Mouse (Mus musculus) frontal cortex, adult 2 months (tissue): Measurements from ENCODE around the gene Cry2. TPM values are rescaled to one million over a fixed set of nuclear protein-coding genes. Genes with fewer than 3 reads are reported as not detected.
"Not testable (repeated sequence)": the region's sequence is repeated elsewhere in the genome, so short reads cannot be mapped to it uniquely, and the experiment has no call there.

ENCODE experiments used
- DNase-seq, 2 experiments: peaks; one replicate each; pipeline ENCODE4 v3.0.0; 2022; ENCODE audit warnings: low spot score in 1 of 2; ENCODE audit errors: extremely low spot score in 1 of 2
- polyA plus RNA-seq: library from polyadenylated mRNA; depleted of rRNA; stranded (reverse); fragments of >200 nt; gene quantifications from 2 replicates; pipeline ENCODE4 v1.2.3, GENCODE M21; 2012

The Cry2 gene
- polyA plus RNA-seq, 1 experiment, result 94.1 TPM

DNA sequence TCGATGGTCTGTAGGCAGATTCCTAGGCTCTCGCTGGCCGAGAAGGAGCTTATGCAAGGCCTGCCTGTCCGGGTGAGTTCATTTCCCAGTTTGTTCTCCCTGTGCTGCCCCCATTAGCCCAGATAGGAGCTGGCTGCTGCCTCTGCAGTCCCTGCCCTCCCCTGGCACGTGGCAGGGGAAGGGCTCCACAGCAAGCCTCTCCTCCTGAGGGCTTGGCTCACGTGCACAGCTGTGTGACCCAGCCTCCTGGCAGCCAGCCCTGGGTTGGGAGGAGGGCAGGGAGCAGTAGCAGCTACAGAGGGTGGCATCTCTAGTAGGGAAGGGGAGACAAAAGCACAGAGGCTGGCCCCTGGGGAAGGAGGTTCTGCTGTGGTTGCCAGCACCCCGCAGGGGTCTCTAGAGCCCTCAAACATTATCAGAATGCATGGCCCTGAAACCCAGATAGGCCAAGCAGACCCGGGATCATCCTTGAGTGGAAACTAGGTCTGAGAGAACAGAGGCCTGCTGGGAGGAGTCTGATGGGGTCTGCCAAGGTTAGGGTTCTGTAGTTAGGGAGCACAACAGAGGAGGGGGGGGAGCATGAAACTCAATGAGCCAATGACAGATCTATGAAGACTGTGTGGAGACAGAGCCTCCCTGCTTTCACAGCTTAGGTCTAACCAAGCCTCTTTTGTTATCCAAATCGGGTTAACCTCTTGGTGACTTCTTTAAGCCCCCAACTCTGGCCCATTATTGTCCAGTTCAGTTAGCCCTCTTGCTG is 10.0 kb downstream of the Cry2 start:
- DNase-seq, result peak; percentile 82 to 92

DNA sequence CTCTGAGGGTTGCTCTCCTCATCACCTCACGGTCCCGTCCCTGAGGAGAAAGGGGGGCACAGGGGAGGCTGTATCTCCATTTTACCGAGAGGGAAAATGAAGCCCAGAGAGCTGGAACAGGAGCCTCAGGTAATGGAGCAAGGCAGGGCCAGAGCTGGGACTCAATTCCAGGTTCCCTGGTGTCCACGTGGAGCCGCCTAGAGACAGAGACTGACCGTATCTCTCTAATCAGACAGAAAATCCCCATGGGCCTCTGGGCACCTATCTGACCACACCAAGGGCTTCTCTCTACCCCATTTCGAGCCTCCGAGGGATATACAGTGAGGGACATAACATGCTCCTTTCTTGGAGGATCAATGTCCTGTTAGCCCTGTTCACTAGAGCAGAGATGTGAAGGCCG is 10.7 kb downstream of the Cry2 start:
- DNase-seq, result no peak

DNA sequence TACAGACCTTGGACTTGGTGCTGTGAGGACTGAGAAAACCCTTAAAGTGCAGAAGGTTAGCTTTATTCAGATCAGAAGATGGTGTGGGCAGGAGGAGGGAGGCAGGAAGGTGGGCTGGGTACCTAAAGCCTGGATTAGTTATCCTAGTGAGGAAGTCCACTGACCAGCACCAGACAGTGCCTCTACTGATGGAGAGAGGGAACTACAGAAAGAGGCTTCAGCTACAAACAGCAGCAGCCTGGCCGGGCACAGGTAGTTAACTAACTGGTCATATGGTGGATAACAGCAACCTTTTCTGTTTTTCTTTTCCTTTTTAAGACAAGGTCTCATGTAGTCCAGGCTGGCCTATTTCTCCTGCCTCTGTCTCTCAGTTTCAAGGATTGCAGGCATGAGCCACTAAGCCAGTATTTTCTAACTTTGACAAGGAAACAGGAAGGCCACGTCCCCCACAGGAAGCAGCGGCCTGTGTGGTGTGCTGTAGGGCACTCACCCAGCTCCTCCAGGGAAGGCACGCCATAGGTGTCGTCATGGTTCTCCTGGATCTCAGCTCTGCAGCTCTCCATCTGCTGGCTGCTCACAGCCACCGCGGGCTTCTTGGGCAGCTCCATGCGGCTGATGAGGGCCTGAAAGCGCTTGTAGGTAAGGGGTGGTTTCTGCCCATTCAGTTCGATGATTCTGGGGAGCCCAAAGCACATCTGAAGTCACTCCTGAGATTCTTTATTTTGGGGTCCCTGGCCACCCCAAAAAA is 11.3 kb downstream of the Cry2 start:
- no peak for DNase-seq

DNA sequence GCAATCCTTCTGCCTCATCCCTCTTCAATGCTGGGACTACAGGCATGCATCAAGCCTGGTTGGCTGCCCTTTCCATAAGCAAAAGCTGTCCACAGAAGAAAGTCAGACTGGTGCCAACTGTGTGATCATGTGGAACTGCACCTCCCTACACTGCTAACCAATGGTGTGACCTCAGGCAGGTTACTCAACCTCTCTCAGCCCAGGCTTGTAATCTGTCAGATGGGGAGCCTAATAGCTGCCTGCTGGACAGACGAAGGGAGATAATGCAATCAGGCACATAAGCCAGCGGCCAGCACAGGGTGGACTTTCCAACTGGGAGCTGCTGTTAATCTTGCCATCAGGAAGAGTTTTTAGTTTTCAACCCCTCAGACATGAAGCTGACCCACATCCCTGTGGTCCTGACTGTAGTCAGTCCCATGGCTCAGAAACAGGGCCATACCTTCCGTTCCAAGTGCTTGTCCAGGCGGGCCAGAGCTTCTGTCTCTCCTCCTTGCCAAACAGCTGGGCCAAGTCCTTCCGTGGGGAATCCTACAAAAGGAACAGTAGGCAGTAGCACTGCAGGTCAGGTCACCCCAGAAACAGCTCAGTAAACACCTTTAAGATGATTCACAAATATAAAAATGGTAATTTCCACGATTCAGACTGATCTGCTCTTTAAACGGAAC is 12.0 kb downstream of the Cry2 start:
- DNase-seq, result no peak

DNA sequence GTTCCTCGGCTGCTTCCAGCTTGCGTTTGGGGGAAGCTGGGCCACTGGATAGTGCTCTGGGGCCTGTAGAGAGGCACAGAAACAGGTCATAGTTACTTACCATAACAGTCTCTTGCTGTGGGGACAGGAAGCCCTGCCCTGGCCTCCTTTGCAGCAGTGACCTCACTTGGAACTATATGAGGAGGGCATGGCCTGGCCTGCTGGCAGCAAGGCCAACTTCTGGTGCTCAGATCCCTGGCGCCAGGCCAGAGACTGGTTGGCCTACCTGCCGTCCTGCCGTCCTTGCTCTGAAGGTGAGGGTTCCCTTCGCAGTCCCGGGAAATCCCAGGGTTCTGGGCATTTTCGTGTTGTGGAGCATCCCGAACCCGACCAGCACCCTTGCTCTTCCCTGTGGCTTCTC is 22.1 kb downstream of the Cry2 start:
- DNase-seq, result no peak

DNA sequence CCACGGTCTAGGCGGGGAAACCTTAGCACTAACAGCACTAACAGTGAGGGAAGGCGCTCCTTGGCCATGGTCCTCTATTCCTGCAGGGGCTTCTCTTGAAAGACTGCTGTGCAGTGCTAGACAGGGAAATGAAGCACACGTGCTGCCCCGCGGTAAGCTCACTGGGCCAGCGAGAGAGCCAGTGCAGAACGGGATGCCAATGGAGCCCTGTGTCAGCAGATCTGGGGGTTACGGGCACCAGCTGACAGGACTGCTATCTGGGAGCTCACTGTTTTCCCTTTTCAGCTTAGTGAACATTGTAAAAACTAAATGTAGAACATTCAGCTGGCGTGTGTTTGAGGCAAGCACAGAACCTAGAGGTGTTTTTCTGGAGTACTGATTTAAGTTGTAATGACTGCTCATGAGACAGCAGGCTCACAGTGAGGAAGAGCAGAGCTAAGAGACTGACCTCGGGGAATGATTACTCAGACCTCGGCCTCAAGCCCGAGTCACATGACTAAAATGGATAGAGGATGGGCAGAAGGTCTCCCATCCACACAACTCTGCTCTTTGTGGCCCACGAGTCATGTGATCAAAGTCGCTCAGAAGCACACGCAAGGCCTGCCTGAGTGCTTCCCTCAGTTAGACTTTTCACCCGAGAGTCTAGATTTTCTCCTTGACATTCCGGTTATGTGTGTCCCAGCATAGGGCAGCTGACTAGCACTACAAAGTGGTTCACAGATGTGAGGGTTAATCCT is 25.4 kb downstream of the Cry2 start:
- DNase-seq, result no peak

DNA sequence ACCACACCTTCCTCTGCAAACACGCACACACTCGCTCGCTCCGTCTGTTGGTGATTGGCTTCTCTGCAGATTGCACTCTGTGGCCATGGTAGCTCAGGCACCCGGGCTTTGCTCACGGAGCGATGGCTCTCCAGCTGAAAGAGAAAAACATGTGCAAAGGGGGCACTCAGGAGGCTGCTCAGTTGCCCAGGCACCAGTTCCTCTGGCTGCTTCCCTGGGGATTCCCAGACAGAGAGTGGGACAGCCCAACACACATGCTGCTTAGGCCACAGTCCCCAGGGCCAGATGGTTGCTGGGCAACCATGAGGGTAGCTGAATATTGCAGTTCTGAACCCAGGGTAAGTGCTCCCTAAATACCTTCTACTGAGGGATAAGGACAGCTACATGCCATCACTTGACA is 28.2 kb downstream of the Cry2 start:
- no peak for DNase-seq

DNA sequence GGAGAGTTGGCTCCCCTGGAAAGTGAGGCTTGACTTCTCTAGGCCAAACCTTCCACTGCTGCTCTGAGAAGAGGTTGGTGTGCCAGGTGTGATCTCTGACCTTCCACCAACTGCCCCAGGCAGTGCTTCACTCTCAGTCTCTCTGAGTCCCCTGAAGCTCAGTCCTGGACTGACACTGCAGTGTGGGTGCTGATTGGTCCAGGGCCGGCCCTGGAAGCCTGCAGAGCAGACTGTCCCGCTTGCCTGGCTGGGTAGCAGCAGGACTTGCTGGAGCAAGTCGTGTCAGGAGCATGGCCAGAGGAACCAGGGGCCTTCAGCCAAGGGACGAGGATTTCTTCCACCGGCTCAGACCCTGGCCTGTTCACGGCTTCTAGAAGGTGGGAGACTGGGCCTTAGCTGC is 29.1 kb downstream of the Cry2 start:
- no peak for DNase-seq

DNA sequence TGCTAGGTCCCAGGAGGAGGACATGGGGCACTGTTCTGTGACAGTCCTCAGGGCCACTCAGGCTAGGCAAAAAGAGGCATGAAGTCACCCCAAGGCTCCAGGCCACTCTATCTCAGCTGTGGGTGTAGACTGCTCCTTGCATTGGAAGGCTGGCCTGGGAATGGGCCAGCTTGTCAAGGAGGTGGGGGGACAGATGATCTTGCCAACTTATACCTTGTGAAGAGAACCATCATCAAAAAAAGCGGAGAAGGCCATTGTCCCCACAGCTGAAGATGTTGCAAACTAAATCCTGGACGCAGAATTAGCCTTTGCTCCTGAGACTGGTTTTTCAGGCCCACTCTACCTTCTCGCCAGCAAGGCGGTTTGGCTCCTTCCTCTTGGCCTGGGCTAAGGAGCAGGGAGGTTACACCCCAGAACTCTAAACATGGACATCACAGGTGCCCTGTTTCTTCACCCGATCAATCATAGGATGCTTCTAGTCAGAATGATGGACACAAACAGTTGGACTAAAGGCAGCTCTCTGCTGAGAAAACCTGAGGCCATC is 30.0 kb downstream of the Cry2 start:
- no peak for DNase-seq

DNA sequence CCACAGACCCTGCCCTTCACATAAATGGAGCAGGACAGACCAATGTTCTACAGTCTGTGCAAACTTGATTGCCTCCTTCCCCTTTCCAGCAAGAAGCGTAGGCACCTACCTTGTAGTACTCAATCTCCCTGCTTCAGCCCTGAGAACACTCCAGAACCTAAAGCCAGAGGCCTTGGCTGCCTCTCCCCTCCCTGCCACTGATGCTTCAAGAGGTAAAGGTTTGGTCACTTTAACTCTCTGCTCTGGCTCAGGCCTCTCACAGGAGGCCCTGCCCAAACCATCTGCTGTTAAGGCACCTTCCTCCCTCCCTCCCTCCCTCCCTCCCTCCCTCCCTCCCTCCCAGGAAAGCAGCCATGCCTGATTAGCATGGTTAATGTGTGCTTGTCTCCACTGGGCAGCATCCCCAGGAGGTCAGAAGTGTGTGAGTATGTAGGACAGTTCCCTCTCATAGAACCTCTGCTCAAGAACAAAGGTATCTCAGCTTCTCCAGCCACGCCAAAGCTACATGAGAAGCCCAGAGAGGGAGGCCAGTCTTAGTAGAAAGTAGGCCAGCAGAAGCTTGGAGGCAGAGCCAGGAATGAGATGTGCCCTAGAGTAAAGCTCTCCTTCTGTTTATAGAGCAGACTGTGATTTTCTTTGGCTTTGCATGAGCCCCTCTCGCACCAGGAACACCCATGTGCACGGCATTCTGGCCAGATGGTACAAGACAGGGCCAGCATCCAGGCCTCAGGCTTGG is 31.1 kb downstream of the Cry2 start:
- no peak for DNase-seq

DNA sequence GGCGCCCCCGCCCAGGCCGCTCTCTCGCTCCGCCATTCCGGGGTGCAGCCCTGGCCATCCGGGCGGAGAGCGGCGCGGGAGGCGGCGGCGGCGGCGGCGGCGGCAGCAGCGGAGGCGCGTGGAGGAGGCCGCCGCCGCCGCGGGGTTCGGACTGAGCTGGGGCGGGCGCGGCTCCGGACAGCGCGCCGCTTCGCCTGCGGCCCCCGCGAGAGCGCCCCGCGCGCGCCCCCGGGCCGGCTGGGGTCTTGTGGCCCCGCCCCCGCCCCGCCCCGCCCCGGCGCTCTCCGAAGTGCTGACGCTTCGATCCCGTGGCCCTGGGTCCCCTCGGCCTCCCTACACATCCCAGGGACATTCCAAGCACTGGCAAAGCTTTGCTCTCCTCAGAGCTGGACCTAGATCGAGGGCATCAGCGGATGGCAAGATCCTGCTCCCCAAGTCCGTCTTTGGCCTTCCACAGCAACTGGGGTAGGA is 32.7 kb downstream of the Cry2 start, which contains the start of gene Mapk8ip1:
Mapk8ip1 (minus strand) TSS at position 173 of the 471 bp plus-strand sequence.
- DNase-seq, result no peak

DNA sequence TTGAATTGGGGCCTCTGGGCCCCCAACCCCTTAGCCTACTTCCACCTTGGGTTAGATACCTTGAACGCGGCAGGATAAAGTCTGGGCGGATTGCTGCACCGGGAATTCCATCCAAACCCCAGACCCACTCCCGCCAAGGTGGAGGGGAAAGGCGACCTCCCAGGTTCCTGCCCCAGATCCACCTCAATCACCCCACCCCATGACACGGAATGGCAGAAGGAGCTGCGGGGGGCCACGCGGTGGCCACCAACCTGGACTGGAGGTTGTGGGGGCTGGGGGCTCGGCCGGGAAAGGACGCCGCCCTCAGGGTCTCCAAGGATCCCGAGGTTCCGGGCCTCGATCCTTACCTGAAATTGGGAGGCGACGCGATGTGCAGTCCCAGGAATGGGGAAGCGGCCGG is 33.2 kb downstream of the Cry2 start:
- DNase-seq, result no peak

DNA sequence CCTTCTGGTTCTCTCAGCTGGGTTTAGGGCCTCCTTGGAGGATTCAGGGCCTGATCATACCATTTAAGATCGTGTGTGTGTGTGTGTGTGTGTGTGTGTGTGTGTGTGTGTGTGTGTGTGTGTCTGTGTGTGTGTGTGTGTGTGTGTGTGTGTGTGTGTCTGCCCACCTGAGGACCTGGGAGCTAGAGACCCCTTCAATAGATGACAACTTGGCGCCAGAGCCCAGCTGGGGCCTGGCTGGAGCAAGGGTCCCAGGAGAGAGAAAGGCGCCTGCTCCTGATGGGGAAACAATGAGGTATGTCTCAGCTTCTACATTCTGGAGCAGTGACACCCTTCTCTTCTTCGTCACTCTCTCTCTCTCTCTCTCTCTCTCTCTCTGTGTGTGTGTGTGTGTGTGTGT is 34.0 kb downstream of the Cry2 start:
- not testable (repeated sequence) for DNase-seq

DNA sequence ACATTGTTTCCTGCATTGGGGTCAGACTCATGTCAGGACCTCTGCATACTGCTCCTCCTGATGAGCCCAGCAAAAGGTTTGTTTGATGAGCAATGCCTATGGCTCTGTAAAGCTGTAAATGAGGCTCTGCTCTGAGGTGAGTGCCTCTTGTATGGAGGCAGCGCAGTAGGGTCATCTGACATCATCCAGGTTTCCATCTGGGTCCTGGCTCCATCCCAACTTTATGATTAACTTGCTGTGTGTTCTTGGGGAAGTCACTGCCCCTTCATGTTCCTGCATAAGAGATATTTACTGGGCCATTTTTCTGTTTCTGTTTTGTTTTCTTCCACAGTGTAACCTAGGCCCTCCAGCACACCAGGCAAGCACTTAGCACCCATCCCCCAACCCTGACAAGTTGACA is 36.4 kb downstream of the Cry2 start:
- DNase-seq, result no peak

DNA sequence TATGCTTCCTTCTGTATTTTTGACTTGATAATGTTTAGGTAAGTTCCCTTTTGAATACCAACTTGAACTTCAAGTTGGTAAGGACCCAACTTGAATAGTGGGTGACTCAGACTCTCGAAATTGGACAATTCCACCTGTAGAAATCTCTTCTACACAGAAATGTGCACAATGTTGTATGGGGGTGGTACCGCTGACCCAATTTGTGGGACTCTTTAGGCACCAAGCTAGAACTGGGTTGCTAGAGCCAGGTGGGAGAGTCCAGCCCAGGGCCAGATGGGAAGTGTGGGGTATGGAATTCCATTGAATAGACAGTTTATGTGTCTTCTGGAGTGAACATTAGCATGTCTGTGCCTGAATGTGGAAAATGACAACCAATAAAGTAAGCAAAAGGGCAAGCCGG is 38.3 kb downstream of the Cry2 start:
- no peak for DNase-seq

DNA sequence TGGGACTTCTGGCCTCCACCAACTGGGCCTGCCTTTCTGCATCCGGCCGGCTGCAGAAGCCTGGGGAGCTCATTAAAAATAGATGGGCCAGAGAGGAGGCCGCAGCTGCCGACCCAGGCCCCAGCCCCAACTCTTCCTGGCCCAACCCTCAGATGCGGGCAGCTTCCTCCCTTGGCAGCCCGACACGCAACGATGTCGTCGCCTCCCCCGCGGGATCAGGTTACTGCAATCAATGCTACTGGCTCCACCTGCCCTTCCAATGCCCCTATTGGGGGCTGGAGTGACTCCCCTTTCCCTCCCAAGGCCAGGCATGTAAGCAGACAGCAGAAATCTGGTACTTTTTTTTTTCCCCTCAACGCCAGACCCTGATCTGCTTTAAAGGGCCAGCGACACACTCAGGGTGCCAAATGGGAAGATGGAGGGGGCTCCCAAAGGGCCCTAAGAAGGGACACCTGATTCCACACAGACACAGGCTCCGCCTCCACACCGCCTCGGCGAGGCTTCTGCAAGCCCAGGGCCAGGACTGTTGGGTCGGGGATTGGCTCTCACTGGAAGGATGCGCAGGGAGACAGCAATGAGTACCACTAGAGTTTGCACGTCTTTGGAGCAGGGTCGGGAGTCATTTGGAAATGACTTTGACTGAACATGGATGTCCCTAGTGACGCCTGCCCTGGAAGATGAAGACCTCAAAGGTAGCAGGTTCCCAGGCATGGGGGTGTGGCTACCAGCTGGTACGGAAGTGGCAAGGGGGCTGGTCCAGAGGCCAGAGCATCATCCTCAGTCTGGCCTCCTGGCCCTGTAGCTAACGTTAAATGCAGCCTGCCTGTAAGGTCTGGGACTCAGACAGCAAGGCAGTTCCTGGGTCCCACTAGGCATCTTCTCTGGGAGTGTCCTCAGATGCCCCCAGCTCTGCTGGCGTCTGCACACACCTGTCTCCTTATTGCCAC is 41.3 kb downstream of the Cry2 start:
- DNase-seq, result no peak

DNA sequence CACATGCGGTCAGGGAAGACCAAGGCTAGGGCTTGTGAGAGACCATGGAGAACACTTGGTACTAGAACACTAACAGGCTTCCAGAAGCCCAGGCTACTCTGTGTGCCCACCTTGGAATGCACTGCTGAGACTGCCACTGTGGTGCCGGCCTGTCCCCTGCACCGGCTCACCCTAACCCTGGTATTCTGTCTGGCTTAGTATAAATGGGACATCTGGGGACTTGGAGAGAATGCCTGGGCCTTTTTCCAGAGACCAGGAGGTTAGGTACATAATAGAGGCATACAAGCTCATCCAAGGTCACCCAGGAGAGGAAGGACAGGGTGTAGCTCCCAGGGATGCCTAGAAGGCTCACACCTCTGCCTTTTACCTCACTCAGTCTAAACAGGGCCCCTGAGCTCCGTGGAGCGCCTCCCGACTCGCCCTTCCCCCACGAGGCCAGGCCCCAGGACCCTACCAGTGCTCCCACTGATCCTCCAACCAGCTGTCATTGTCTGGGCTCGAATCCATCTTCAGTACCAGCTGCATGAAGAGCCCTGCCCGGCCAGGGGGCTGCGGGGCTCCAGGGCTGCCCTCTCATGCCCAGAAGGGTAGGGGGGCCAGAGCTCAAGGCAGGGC is 42.0 kb downstream of the Cry2 start:
- no peak for DNase-seq

DNA sequence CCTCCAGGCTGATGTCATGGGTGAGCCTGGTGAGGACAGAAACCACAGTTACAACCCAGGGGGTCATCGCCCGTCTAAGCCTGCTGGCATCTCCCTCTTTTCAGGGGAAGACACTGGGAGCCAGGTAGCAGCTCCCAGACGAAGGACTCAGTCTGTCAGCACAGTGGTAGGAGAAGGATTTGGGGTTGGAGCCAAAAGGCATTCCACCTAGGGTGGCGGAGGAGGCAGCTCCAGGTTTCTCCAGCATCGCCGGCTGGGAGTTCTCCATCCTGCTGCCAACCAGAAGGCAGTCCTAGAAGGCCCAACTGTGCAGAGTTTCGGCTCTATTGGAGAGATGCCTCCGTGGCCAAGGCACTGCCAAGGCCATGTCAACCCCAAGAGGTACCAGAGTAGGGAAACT is 42.7 kb downstream of the Cry2 start:
- peak; percentile 45 to 71 for DNase-seq
